Mouse (Mus musculus) R1 (cell line): ENCODE measurements around the gene Nkg7.
A peak's percentile ranks its signal among the peaks of the same experiment; 100 is the strongest.
"Not testable (repeated sequence)": the region's sequence is repeated elsewhere in the genome, so short reads cannot be mapped to it uniquely, and the experiment has no call there.

ENCODE experiments used
- DNase-seq: peaks from one replicate; pipeline ENCODE4 v3.0.0-alpha.2; 2018; ENCODE audit warnings: low read depth, low spot score

The Nkg7 gene

GRCm38 (mm10) chr7:43436341-43437255 lies at the start of gene Nkg7:
TSS of gene Nkg7 (plus strand) at chr7:43437073.
- no peak for DNase-seq

GRCm38 (mm10) chr7:43392349-43393121 lies 44.3 kb upstream of the Nkg7 start:
- no peak for DNase-seq

GRCm38 (mm10) chr7:43399501-43399900 lies 37.4 kb upstream of the Nkg7 start:
- DNase-seq: no peak

GRCm38 (mm10) chr7:43402718-43403117 lies 34.2 kb upstream of the Nkg7 start:
- no peak for DNase-seq

- DNase-seq: no peak
These were observed 29.3 kb upstream of the Nkg7 start for GRCm38 (mm10) chr7:43407573-43407972.

- DNase-seq: no peak
These were observed 28.7 kb upstream of the Nkg7 start, which contains the start of gene Siglecg for GRCm38 (mm10) chr7:43408131-43408553. TSS of gene Siglecg (plus strand) at chr7:43408204.

- no peak for DNase-seq
These were observed 27.8 kb upstream of the Nkg7 start for GRCm38 (mm10) chr7:43409084-43409483.

GRCm38 (mm10) chr7:43411724-43412123 lies 25.1 kb upstream of the Nkg7 start:
- DNase-seq: not testable (repeated sequence)

- peak; percentile 67 for DNase-seq
These were observed 19.6 kb upstream of the Nkg7 start for GRCm38 (mm10) chr7:43417298-43417697.

GRCm38 (mm10) chr7:43422995-43423617 lies 13.8 kb upstream of the Nkg7 start:
- peak; percentile 85 for DNase-seq

GRCm38 (mm10) chr7:43423991-43424625 lies 12.8 kb upstream of the Nkg7 start:
- no peak for DNase-seq

GRCm38 (mm10) chr7:43427406-43427805 lies 9.5 kb upstream of the Nkg7 start, which contains the start of gene Lim2:
TSS of gene Lim2 (plus strand) at chr7:43427670.
- peak; percentile 75 for DNase-seq

GRCm38 (mm10) chr7:43429500-43429899 lies 7.4 kb upstream of the Nkg7 start:
- no peak for DNase-seq

GRCm38 (mm10) chr7:43432891-43433290 lies 4.0 kb upstream of the Nkg7 start:
- peak; percentile 62 for DNase-seq

- no peak for DNase-seq
These were observed 2.2 kb upstream of the Nkg7 start for GRCm38 (mm10) chr7:43434676-43435075.

- DNase-seq: no peak
These were observed 1.7 kb downstream of the Nkg7 start for GRCm38 (mm10) chr7:43438611-43439010.

GRCm38 (mm10) chr7:43440482-43440881 lies 3.6 kb downstream of the Nkg7 start, which contains the start of gene Cldnd2:
TSS of gene Cldnd2 (plus strand) at chr7:43440782.
- DNase-seq: no peak

- DNase-seq: no peak
These were observed 4.2 kb downstream of the Nkg7 start for GRCm38 (mm10) chr7:43441071-43441470.

GRCm38 (mm10) chr7:43442684-43443083 lies 5.8 kb downstream of the Nkg7 start:
- no peak for DNase-seq

- DNase-seq: peak; percentile 86
These were observed 6.4 kb downstream of the Nkg7 start for GRCm38 (mm10) chr7:43443126-43443916.

- peak; percentile 99 for DNase-seq
These were observed 7.0 kb downstream of the Nkg7 start, which contains the start of the genes Etfb and Gm45233 for GRCm38 (mm10) chr7:43443917-43444293. TSS of gene Etfb (plus strand) at chr7:43444083. TSS of gene Gm45233 (plus strand) at chr7:43444128.
